Mouse (Mus musculus): ENCODE data around the gene Arhgef26. TPM values are rescaled to one million over a fixed set of nuclear protein-coding genes. Genes with fewer than 3 reads are reported as not detected.
A peak's percentile ranks its signal among the peaks of the same experiment; 100 is the strongest.

Arhgef26 gene
- polyA plus RNA-seq, 1 experiment from 2014 or later: 8.8 TPM

DNA sequence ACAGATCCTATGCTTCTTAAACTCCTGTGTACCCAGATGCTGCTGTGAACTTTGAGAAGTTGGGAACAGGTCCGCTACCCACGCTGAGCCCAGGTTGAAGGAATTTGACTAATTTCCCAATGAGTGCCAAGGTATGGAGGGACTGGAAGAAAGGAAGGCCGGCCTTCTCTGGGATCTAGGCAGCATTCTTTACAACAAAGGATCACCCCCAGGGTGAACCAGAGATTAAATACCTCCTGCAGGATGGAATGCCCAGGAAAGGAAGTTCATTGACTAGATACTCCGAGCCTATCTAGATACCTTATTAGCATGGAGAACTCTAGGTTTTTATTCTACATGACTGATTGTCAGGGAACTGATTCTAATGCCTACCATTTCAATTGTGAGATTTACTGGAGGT, 114.8 kb downstream of the Arhgef26 start:
- H3K36me3 ChIP-seq (ENCODE audit: insufficient read depth, low read length): no peaks in the 10 kb centered on the region
- no peak for DNase-seq (ENCODE audit: low spot score)
- H3K27me3 ChIP-seq (ENCODE audit: insufficient read depth, low read length): no peaks in the 10 kb centered on the region
- H3K27ac ChIP-seq: no peak overlapping the region
- no peaks in the 10 kb centered on the region for H3K9me3 ChIP-seq (replicated peaks; ENCODE audit: low read length)
- no peak for TF ChIP-seq CTCF (IDR thresholded peaks at IDR 0.05; ENCODE audit: low read depth)
- WGBS: 67% methylated on average over 4 of the region's 4 CpGs
- H3K4me1 ChIP-seq (replicated peaks; ENCODE audit: insufficient read depth, low read length): no peaks in the 10 kb centered on the region
- H3K4me2 ChIP-seq (ENCODE audit: low read length): no peak overlapping the region
- H3K9ac ChIP-seq (ENCODE audit: low read depth, low read length): no peak overlapping the region
- no peak overlapping the region for H3K4me3 ChIP-seq (replicated peaks; ENCODE audit: low read depth, low read length)
- no peak for ATAC-seq (replicated peaks; ENCODE audit: low FRiP score, low read depth)

DNA sequence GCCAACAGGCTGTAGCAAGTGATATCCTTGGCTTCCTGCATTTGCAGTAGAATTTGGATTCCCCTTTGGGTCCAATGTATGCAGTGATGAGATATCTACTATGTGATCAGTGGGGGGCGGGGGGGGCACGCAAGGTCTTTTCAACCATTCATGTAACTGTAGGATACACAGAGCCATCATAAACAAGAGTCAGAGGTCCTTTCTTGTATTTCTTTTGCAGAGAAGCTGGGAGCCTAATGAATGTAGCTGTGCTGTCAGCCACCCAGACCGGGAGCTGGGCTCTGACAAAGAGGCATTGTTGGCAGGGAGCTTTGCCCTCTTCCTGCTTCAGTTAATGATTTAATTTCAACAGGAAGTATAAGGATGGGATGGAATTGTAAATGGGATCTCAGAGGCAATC, 116.0 kb downstream of the Arhgef26 start:
- no peak; the same call in 1 of the 2 replicates for ATAC-seq (replicated peaks; ENCODE audit: low FRiP score, low read depth)

DNA sequence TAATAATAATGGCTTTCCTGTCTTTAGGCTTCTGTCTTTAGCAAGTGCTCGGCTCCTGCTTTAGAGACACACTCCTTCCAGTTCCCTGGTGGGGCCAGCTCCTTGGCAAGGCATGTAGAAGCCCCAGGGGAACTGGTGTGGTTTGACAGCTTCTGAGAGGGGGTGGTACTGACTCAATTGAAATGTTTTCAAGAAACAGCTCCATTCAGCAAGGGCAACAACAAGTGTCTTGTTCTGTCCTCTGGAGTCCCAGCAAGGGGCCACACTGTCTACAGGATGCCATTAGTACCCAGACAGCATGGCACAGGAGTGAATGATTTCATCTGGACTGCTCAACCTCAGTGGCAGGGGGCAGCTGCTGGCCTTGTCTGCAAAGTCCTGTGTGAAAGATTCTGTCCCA, 117.7 kb downstream of the Arhgef26 start:
- no peak overlapping the region for H3K9ac ChIP-seq (ENCODE audit: low read depth, low read length)
- H3K4me2 ChIP-seq (ENCODE audit: low read length): no peak overlapping the region
- H3K36me3 ChIP-seq (ENCODE audit: insufficient read depth, low read length): peaks cover 12% of the 10 kb centered on the region; the same call in 1 of the 2 replicates
- no peaks in the 10 kb centered on the region for H3K9me3 ChIP-seq (replicated peaks; ENCODE audit: low read length)
- no peak overlapping the region for H3K4me3 ChIP-seq (replicated peaks; ENCODE audit: low read depth, low read length)
- ATAC-seq (replicated peaks; ENCODE audit: low FRiP score, low read depth) (no peak), DNase-seq (ENCODE audit: low spot score) (no peak)
- WGBS: 63% methylated on average over 1 of the region's 1 CpGs
- no peaks in the 10 kb centered on the region for H3K27me3 ChIP-seq (ENCODE audit: insufficient read depth, low read length)
- no peak overlapping the region for H3K27ac ChIP-seq
- H3K4me1 ChIP-seq (replicated peaks; ENCODE audit: insufficient read depth, low read length): no peaks in the 10 kb centered on the region
- TF ChIP-seq CTCF (IDR thresholded peaks at IDR 0.05; ENCODE audit: low read depth): no peak

More for the DNA sequence above, 116.0 kb downstream of the Arhgef26 start:
- Histone ChIP-seq H3K9me3 (replicated peaks; ENCODE audit: low read length) (no peaks in the 10 kb centered on the region), H3K27me3 (ENCODE audit: insufficient read depth, low read length) (no peaks in the 10 kb centered on the region), H3K4me3 (replicated peaks; ENCODE audit: low read depth, low read length) (no peak overlapping the region), H3K9ac (ENCODE audit: low read depth, low read length) (no peak overlapping the region), H3K4me2 (ENCODE audit: low read length) (no peak overlapping the region), H3K27ac (peak overlapping the region; percentile 22; the same call in 1 of the 2 replicates), H3K4me1 (replicated peaks; ENCODE audit: insufficient read depth, low read length) (no peaks in the 10 kb centered on the region), H3K36me3 (ENCODE audit: insufficient read depth, low read length) (0 out of 2 replicates have a peak, but pooled peaks cover 2% of the 10 kb centered on the region)
- no peak for TF ChIP-seq CTCF (IDR thresholded peaks at IDR 0.05; ENCODE audit: low read depth)
- WGBS: 50% methylated on average over 3 of the region's 3 CpGs
- no peak for DNase-seq (ENCODE audit: low spot score)

DNA sequence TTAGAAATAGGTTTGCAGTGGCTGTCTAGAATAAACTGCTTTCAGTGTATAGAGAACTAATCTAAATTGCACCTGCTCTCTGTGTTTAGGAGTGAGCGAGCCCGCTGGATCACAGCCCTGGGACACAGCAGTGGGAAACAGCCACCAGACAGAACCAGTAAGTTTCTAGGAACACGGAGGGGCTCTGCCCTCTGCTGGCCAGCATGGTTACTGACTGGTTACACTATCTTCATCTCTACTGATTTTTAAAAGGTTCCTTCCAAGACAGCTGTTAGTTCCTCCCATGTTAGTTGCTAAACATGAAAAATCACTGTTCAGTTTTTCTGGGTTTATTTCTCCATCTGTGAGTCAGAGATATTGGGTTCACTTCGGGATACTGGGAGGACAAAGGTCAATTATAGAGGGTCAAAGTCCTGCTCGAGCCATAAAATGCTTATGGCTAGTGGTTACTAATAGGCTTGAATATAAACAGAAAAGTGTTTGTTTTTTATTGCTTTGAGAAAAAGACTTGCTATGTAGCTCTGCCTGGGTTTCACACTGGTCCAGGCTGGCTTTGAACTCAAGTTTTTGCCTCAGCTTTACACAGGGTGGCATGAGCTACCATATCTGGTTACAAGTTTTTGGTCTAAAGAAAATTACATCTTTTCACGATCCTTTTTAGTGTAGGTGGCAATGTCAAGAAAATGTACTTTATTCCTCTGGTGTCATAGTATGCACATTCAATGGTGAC, 120.3 kb downstream of the Arhgef26 start:
- Histone ChIP-seq H3K9me3 (replicated peaks; ENCODE audit: low read length) (no peaks in the 10 kb centered on the region), H3K36me3 (ENCODE audit: insufficient read depth, low read length) (peaks cover 18% of the 10 kb centered on the region), H3K4me1 (replicated peaks; ENCODE audit: insufficient read depth, low read length) (no peaks in the 10 kb centered on the region), H3K4me2 (ENCODE audit: low read length) (no peak overlapping the region), H3K9ac (ENCODE audit: low read depth, low read length) (no peak overlapping the region), H3K27me3 (ENCODE audit: insufficient read depth, low read length) (no peaks in the 10 kb centered on the region), H3K27ac (no peak overlapping the region), H3K4me3 (replicated peaks; ENCODE audit: low read depth, low read length) (no peak overlapping the region)
- WGBS: 34% methylated on average over 6 of the region's 6 CpGs
- peak; percentile 83 for ATAC-seq (replicated peaks; ENCODE audit: low FRiP score, low read depth)
- peak; percentile 90 for TF ChIP-seq CTCF (IDR thresholded peaks at IDR 0.05; ENCODE audit: low read depth)
- peak; percentile 88 for DNase-seq (ENCODE audit: low spot score)

DNA sequence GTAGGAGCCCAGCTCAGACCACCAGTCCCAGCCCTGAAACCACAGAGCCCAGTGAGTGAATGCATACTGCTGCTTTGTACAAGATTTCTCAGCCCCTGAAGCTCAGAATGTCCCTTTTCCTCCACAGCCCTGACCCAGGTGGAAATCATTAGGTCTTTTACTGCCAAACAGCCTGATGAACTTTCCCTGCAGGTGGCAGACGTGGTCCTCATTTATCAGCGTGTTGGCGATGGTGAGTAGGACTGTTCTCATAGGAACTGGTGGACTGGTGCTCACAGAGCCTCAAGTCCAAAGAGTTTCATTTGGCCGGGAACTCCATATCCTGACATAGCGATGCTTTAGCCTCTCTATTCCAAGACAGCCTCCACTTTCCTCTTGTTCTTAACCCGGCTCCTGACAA, 121.3 kb downstream of the Arhgef26 start:
- Histone ChIP-seq H3K36me3 (ENCODE audit: insufficient read depth, low read length) (peaks cover 22% of the 10 kb centered on the region), H3K9ac (ENCODE audit: low read depth, low read length) (no peak overlapping the region), H3K9me3 (replicated peaks; ENCODE audit: low read length) (no peaks in the 10 kb centered on the region), H3K4me3 (replicated peaks; ENCODE audit: low read depth, low read length) (no peak overlapping the region), H3K27me3 (ENCODE audit: insufficient read depth, low read length) (no peaks in the 10 kb centered on the region), H3K4me2 (ENCODE audit: low read length) (no peak overlapping the region), H3K4me1 (replicated peaks; ENCODE audit: insufficient read depth, low read length) (no peaks in the 10 kb centered on the region), H3K27ac (no peak overlapping the region)
- ATAC-seq (replicated peaks; ENCODE audit: low FRiP score, low read depth) (no peak), DNase-seq (ENCODE audit: low spot score) (no peak)
- WGBS: 79% methylated on average over 6 of the region's 6 CpGs
- TF ChIP-seq CTCF (IDR thresholded peaks at IDR 0.05; ENCODE audit: low read depth): 0 out of 2 replicates have a peak, but pooled peaks have one; percentile 2

DNA sequence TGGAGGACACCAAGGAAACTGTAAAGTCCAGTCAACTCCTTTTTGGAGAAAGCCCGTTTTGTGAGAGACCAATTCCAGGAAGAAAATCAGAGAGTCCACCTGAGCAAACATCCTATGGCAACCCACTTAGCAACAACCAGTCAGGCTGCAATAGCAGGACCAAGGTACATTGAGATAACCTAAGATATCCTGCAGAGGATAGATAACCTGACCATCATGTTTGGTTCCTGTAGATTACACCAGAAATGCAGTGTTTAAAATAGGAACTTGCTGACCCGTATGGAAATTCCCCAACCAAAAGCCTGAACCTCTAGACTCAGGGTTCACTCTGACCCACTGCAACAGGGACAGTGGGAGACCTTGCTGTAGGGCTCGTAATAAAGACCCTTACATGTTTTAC, 126.1 kb downstream of the Arhgef26 start:
- Histone ChIP-seq H3K9me3 (replicated peaks; ENCODE audit: low read length) (no peaks in the 10 kb centered on the region), H3K27me3 (ENCODE audit: insufficient read depth, low read length) (no peaks in the 10 kb centered on the region), H3K27ac (no peak overlapping the region), H3K9ac (ENCODE audit: low read depth, low read length) (no peak overlapping the region), H3K4me1 (replicated peaks; ENCODE audit: insufficient read depth, low read length) (no peaks in the 10 kb centered on the region), H3K4me2 (ENCODE audit: low read length) (no peak overlapping the region), H3K4me3 (replicated peaks; ENCODE audit: low read depth, low read length) (no peak overlapping the region), H3K36me3 (ENCODE audit: insufficient read depth, low read length) (peaks cover 40% of the 10 kb centered on the region)
- ATAC-seq (replicated peaks; ENCODE audit: low FRiP score, low read depth) (no peak), DNase-seq (ENCODE audit: low spot score) (no peak)
- WGBS: 80% methylated on average over 3 of the region's 3 CpGs
- no peak for TF ChIP-seq CTCF (IDR thresholded peaks at IDR 0.05; ENCODE audit: low read depth)

All from kidney, postnatal 0 days (tissue).